Mouse (Mus musculus) c-Kit-positive CD71-positive TER-119-positive erythroid progenitor cells, embryonic 14.5 days (primary cell): ENCODE measurements around the gene Erbb4.

Experiments
- DNase-seq: peaks from one replicate; pipeline ENCODE4 v3.0.0-alpha.2; 2013; ENCODE audit warnings: low spot score

The Erbb4 gene

DNA sequence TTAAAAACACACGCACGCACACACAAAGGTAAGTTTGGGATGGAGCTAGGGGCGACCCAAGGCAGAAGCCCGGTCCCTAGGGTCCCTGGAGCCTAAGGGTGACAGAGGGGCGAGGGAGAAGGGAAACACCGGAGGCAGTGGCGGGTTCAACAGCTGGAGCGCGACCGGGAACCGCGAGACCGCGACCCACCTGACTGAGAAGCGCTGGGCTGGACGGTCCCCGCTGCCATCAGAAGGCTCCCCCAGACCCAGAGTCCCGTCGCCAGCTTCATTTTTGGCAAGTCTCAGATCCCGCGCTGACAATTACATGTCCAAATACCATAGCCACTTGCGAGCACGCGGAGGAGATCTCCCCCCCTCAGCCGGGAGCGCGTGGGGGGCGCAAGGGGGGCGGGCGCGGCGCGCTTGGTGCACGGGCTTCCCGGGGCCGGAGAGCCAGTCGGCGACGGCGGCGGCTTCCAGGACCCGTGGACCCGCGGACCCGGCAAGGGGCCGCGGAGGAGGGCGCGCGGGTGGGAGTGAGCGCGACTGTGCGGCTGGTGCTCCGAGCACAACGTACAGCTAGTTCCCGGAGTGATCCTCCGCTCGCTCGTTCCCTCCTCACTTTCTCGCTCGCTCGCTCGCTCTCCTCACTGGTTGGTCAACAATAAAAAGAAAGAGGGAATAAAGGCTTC is at the start of gene Erbb4:
TSS of gene Erbb4 (minus strand) at position 575 of the 674 bp plus-strand sequence.
- no peak for DNase-seq

DNA sequence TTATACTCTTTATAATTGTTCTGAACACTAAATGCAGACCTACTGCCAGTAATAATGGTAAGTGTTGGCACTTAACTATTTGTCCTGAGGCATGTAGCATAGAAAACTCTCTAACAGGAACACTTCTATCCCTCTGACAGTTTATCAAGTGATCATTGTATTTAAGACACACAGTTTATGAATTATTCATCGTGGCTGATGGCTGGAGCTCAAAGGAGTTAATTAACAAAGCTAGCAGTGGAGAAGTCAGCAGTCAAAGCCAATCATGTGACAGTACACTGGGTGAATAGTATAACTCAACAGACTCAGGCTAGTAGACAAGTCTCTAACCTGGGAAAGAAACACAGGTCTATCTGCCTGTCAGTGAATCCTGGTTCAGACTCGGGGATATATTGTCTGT is 49.5 kb upstream of the Erbb4 start:
- DNase-seq, result no peak

DNA sequence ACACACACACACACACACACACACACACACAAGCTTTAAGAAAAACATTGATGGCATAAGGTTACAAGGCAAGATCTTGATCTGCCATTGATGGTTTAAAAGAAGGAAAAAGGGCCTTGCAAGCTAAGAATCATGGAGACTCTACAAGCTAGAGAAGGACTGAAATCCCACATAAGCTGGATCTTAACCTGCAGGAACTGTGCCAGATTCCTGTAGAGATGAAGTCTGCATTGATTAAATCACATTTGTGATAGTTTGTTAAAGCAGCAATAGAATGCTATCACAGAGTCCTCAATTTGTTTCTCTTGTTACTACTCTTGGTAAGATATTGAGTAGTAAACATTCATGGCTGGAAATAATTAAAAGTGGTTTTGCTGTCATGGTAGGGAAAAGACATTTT is 33.5 kb upstream of the Erbb4 start:
- DNase-seq, result no peak

- DNase-seq, result no peak
Measured at GRCm38 (mm10) chr1:69139519-69139868, 31.6 kb upstream of the Erbb4 start.

DNA sequence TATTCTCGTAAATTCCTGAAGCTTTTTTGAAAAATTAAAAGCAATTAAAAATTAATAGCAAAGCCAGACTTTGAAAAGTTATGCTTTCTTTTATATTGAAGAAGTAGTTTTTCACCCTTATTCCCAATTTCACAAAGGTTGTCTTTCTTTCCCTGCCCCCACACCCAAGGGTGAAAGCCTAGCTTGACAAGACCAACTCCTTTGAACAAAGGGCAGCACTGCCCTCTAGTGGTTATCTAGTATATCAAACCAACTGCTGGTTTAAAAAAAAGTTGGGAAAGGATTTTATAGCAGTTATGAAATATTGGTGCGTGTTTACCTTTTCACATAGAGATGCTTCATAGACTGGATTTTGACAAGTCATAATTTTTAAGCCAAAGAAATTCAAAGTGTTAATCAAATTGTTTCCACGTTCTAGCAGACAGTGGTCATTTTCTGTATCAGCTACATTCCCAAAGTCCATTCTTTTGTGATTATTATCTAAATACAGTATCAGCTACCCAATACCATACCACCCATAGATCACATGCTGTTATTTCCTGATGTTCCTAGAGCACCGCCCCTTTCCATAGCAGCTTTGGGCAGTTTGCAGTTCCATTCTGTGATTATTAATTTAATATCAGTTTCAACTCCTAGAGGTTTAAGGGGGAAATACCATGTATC is 31.1 kb upstream of the Erbb4 start:
- peak; percentile 49 for DNase-seq

DNA sequence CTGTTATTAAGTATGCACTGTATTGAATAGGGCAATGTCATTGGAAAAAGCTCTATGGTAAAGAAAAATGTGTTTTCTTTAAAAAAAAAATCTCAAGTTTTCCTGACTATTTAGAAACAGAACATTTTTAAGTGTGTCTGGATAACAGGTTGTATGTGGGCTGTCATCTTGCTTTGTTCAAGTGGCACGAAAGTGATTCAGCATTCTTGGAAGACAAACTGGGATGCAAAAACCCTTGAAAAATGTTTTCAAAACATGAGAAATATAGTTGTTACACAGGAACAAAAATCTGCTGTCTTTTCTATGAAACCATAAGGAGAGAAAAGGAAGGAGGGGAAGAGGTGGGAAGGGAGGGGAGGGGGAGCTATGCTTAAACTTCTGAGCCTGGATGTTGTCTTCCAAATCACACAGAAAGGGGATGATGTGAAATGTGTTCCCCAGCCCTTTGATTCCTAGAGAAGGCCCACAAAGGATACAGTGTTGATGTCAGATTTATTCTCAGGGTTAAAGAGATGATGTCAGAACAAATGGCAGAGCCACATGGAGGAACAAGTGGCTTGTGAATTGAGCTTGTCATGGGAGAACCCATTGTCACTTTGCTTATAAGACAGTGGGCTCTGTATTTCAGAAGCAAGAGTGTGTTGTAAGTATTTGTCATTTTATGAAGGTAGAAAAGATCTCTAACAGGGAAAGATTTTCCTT is 16.4 kb upstream of the Erbb4 start:
- DNase-seq, result no peak

DNA sequence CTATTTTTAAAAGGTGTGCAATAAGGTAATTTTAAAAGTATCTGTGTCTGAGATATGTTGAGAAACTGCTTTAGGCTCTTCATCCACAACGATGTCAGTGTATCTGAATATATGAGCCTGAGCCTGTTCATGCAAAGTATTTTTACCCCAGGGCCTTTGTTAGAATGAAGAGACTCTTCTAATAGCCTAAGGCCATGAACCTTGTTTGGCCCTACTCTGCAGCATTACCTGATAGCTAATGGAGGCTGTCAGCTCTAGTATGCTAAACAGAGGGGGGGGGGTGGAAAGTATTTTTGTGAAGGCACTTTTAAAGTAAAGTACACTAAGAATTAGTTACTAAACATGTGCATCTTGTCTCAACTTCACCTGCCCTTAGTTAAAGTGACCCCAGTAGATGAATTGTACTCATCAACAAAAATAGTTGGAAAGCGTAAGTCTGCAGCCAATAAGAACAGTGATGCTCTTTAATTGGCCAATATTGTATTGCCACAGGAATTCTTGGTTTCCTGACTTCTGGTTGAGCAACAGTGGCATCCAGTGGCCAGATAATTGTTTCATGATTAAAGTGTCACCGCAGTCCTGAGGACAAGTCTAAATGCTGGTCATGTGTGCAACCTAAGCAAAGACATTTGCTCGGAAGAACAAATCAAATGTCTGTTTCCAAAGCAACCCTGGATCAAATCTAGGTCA is 10.5 kb upstream of the Erbb4 start:
- no peak for DNase-seq

GRCm38 (mm10) chr1:69108159-69108925 is 483 bp upstream of the Erbb4 start:
- no peak for DNase-seq

DNA sequence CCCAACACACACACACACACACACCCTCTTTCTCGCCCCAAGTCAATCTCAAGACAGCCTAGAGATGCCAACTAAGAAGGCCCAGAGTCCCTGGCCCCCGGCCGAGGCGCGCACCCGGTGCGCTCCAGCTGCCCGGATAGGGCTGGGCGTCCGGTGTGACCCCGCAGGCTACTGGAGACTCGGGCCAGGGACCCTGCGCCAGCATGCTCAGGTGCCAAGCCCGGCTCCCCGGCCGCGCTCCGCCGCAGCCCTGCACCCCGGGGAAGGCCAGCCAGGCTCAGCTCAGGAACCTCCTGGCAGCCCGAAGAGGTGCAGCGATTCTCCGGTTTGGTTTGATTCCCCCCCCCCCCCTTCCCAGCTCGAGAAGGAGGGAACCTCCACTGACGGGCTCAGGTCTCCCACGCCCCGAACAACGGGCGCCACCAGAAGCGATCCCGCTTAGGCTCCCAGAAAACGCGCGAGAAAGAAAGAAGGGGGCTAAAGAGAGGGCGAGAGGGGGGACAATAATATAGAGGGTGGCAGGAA is 860 bp downstream of the Erbb4 start:
- DNase-seq, result no peak

GRCm38 (mm10) chr1:69106322-69106761 is 1.5 kb downstream of the Erbb4 start:
- DNase-seq, result no peak

GRCm38 (mm10) chr1:69105493-69106321 is 2.2 kb downstream of the Erbb4 start:
- no peak for DNase-seq

DNA sequence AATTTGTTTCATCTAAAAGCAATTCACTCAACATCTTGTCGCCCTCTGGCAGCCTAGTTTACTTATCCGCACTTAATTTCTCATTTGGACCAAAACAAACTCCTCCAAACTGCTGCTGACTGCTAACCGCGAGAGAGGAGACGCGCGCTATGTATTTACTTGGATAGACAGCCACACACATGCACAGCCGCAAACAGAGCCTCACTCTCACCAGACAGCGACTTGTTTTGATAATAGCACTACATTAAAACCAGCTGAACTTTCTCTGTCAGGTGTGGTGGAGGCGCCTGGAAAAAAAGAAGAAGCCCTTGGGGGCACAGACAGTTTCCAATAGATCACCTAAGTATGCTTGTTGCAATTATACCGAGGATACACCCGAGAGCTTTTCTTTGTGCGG is 2.8 kb downstream of the Erbb4 start:
- DNase-seq, result no peak

GRCm38 (mm10) chr1:69103211-69103706 is 4.6 kb downstream of the Erbb4 start:
- no peak for DNase-seq

GRCm38 (mm10) chr1:69101670-69102069 is 6.2 kb downstream of the Erbb4 start:
- no peak for DNase-seq

GRCm38 (mm10) chr1:69093052-69093451 is 14.8 kb downstream of the Erbb4 start:
- DNase-seq, result no peak

DNA sequence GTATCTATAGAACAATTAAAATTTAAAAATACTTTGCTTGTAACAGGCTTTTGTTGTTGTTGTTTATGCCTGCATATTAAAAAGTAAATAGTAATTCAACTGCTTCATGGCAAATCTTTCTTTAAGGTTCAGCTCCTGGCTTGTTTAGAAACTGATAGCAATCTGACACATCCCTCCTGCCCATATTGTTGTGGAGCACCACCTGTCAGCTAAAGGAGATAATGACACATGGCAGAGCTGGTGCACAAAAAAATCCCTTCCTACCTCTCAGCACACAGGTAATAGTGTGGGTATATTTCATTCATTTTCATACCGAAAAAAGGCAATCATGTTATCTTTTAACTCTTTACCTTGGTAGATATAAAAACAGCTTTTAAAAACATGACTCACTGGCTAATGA is 18.5 kb downstream of the Erbb4 start:
- DNase-seq, result no peak

GRCm38 (mm10) chr1:69085753-69086152 is 22.1 kb downstream of the Erbb4 start:
- DNase-seq, result no peak

DNA sequence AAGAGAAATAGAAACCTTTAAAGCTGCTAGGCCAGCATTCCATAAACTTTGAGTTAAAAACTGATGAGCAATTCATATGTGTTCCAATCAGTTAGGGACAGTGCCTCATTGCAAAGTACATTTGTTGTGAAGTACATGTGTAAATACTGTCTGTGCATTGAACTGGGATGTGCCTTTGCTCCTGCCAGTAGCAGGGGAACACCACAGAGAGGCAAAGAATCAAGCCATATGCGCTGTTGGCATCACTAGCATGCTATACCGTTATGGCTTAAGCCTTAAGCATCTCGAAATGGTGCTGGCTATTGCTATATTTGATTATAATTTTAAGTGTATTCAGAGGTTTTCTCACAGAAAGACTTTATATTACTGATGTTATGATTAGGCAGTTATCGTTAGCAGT is 58.9 kb downstream of the Erbb4 start:
- DNase-seq, result no peak

DNA sequence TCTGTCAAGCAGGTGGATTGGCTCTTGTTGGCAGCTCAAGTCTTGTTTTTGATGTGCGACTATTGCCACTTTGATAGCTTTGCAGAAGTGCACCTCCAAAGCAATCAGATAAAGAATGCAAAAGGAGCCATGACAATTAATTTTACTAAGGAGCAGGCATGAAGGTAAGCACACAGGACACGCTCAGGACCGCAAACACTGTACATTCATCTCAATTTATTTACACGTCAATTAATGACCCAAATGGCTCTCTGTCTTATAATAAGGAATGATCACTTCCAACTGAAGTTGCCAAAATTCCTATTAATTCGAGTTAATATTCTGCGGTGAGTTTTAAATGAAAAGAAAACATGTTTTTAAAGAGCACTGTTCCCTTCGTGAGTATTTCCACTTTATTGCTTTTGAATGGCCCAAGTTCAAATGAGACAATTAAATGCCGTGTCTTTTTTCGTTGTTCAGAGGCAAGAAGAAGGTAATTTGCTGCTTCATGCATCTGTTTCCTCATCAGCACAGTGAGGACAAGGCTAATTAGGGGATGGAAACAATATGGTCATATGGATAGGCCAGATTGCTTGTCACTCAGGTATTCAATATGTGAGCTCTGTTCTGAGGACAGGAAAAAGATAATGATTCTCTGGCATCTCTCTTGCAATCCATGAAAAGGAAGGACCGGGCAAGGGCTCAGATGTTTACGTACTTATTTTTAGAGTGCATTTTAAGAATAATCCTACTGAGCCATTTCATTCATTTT is 61.5 kb downstream of the Erbb4 start:
- DNase-seq, result no peak

GRCm38 (mm10) chr1:69027816-69028215 is 80.0 kb downstream of the Erbb4 start:
- DNase-seq, result no peak
